Mouse (Mus musculus): ENCODE data around the gene Pik3cb. TPM values are rescaled to one million over a fixed set of nuclear protein-coding genes. Genes with fewer than 3 reads are reported as not detected.

The Pik3cb gene
- polyA plus RNA-seq, 1 experiment from 2014 or later, result 2.8 TPM

GRCm38 (mm10) chr9:99141171-99141570, 750 bp upstream of the Pik3cb start:
- Histone ChIP-seq H3K4me1 (replicated peaks) (peaks cover 19% of the 10 kb centered on the region), H3K9me3 (no peaks in the 10 kb centered on the region), H3K27me3 (ENCODE audit: insufficient read depth, poor library complexity, severe bottlenecking) (peaks cover 26% of the 10 kb centered on the region), H3K27ac (no peak overlapping the region), H3K36me3 (no peaks in the 10 kb centered on the region), H3K4me3 (peak overlapping the region; percentile 83)
- WGBS, result 43% methylated on average over 3 of the region's 3 CpGs
- DNase-seq (ENCODE audit: low spot score), result no peak

- DNase-seq (ENCODE audit: low spot score), result peak; percentile 64
- WGBS, result under 1% methylated on average over 77 of the region's 77 CpGs
Measured at GRCm38 (mm10) chr9:99139194-99140023, 1.0 kb downstream of the Pik3cb start.

GRCm38 (mm10) chr9:99137301-99137700, 3.1 kb downstream of the Pik3cb start:
- DNase-seq (ENCODE audit: low spot score), result no peak
- no peak overlapping the region for H3K27ac ChIP-seq
- no peaks in the 10 kb centered on the region for H3K9me3 ChIP-seq
- H3K27me3 ChIP-seq (ENCODE audit: insufficient read depth, poor library complexity, severe bottlenecking), result peaks cover 23% of the 10 kb centered on the region
- no peaks in the 10 kb centered on the region for H3K36me3 ChIP-seq
- peaks cover 19% of the 10 kb centered on the region for H3K4me1 ChIP-seq (replicated peaks)
- H3K4me3 ChIP-seq, result no peak overlapping the region
- WGBS, result 83% methylated on average over 5 of the region's 5 CpGs

More at GRCm38 (mm10) chr9:99139194-99140023, 1.0 kb downstream of the Pik3cb start:
- peak overlapping the region; percentile 83 for H3K4me3 ChIP-seq
- H3K36me3 ChIP-seq, result no peaks in the 10 kb centered on the region
- peaks cover 19% of the 10 kb centered on the region for H3K4me1 ChIP-seq (replicated peaks)
- peaks cover 26% of the 10 kb centered on the region for H3K27me3 ChIP-seq (ENCODE audit: insufficient read depth, poor library complexity, severe bottlenecking)
- H3K27ac ChIP-seq, result peak overlapping the region; percentile 95
- H3K9me3 ChIP-seq, result no peaks in the 10 kb centered on the region

GRCm38 (mm10) chr9:99131951-99132470, 8.4 kb downstream of the Pik3cb start:
- DNase-seq (ENCODE audit: low spot score), result no peak
- H3K4me1 ChIP-seq (replicated peaks), result peaks cover 5% of the 10 kb centered on the region; the same call in 1 of the 2 replicates
- H3K9me3 ChIP-seq, result no peaks in the 10 kb centered on the region
- H3K4me3 ChIP-seq, result no peak overlapping the region
- H3K36me3 ChIP-seq, result no peaks in the 10 kb centered on the region
- 44% methylated on average over 3 of the region's 3 CpGs for WGBS
- no peaks in the 10 kb centered on the region for H3K27me3 ChIP-seq (ENCODE audit: insufficient read depth, poor library complexity, severe bottlenecking)
- no peak overlapping the region for H3K27ac ChIP-seq

GRCm38 (mm10) chr9:99131119-99131518, 9.3 kb downstream of the Pik3cb start:
- 87% methylated on average over 4 of the region's 4 CpGs for WGBS
- H3K4me3 ChIP-seq, result no peak overlapping the region
- no peak overlapping the region for H3K27ac ChIP-seq
- no peak for DNase-seq (ENCODE audit: low spot score)
- no peaks in the 10 kb centered on the region for H3K9me3 ChIP-seq
- H3K27me3 ChIP-seq (ENCODE audit: insufficient read depth, poor library complexity, severe bottlenecking), result no peaks in the 10 kb centered on the region
- peaks cover 5% of the 10 kb centered on the region; the same call in 1 of the 2 replicates for H3K4me1 ChIP-seq (replicated peaks)
- H3K36me3 ChIP-seq, result no peaks in the 10 kb centered on the region

- Histone ChIP-seq H3K27ac (no peak overlapping the region), H3K9me3 (no peaks in the 10 kb centered on the region), H3K27me3 (ENCODE audit: insufficient read depth, poor library complexity, severe bottlenecking) (no peaks in the 10 kb centered on the region), H3K36me3 (no peaks in the 10 kb centered on the region), H3K4me1 (replicated peaks) (peaks cover 5% of the 10 kb centered on the region; the same call in 1 of the 2 replicates), H3K4me3 (no peak overlapping the region)
- DNase-seq (ENCODE audit: low spot score), result no peak
- WGBS, result 73% methylated on average over 7 of the region's 7 CpGs
Measured at GRCm38 (mm10) chr9:99127578-99127977, 12.8 kb downstream of the Pik3cb start.

GRCm38 (mm10) chr9:99122749-99123148, 17.7 kb downstream of the Pik3cb start:
- Histone ChIP-seq H3K4me1 (replicated peaks) (no peaks in the 10 kb centered on the region), H3K27ac (no peak overlapping the region), H3K9me3 (no peaks in the 10 kb centered on the region), H3K36me3 (peaks cover 6% of the 10 kb centered on the region; the same call in 1 of the 2 replicates), H3K27me3 (ENCODE audit: insufficient read depth, poor library complexity, severe bottlenecking) (no peaks in the 10 kb centered on the region), H3K4me3 (no peak overlapping the region)
- no peak for DNase-seq (ENCODE audit: low spot score)
- WGBS, result 86% methylated on average over 4 of the region's 4 CpGs

- H3K36me3 ChIP-seq, result no peaks in the 10 kb centered on the region
- no peaks in the 10 kb centered on the region for H3K27me3 ChIP-seq (ENCODE audit: insufficient read depth, poor library complexity, severe bottlenecking)
- no peak overlapping the region for H3K4me3 ChIP-seq
- H3K9me3 ChIP-seq, result no peaks in the 10 kb centered on the region
- 82% methylated on average over 12 of the region's 12 CpGs for WGBS
- H3K4me1 ChIP-seq (replicated peaks), result peaks cover 17% of the 10 kb centered on the region
- no peak overlapping the region for H3K27ac ChIP-seq
- DNase-seq (ENCODE audit: low spot score), result no peak
Measured at GRCm38 (mm10) chr9:99112409-99112808, 28.0 kb downstream of the Pik3cb start.

GRCm38 (mm10) chr9:99111085-99111484, 29.3 kb downstream of the Pik3cb start:
- Histone ChIP-seq H3K4me1 (replicated peaks) (peaks cover 17% of the 10 kb centered on the region), H3K36me3 (0 out of 2 replicates have a peak, but pooled peaks cover 3% of the 10 kb centered on the region), H3K9me3 (no peaks in the 10 kb centered on the region), H3K4me3 (no peak overlapping the region), H3K27ac (no peak overlapping the region), H3K27me3 (ENCODE audit: insufficient read depth, poor library complexity, severe bottlenecking) (no peaks in the 10 kb centered on the region)
- no peak for DNase-seq (ENCODE audit: low spot score)
- 73% methylated on average over 1 of the region's 1 CpGs for WGBS

GRCm38 (mm10) chr9:99110213-99110612, 30.2 kb downstream of the Pik3cb start:
- no peaks in the 10 kb centered on the region for H3K27me3 ChIP-seq (ENCODE audit: insufficient read depth, poor library complexity, severe bottlenecking)
- H3K36me3 ChIP-seq, result peaks cover 11% of the 10 kb centered on the region
- no peak overlapping the region for H3K27ac ChIP-seq
- 59% methylated on average over 5 of the region's 5 CpGs for WGBS
- DNase-seq (ENCODE audit: low spot score), result no peak
- H3K9me3 ChIP-seq, result 0 out of 2 replicates have a peak, but pooled peaks cover 4% of the 10 kb centered on the region
- no peak overlapping the region for H3K4me3 ChIP-seq
- H3K4me1 ChIP-seq (replicated peaks), result peaks cover 17% of the 10 kb centered on the region

- H3K9me3 ChIP-seq, result peaks cover 4% of the 10 kb centered on the region; the same call in 1 of the 2 replicates
- 85% methylated on average over 3 of the region's 3 CpGs for WGBS
- peaks cover 17% of the 10 kb centered on the region for H3K36me3 ChIP-seq
- H3K4me1 ChIP-seq (replicated peaks), result peaks cover 17% of the 10 kb centered on the region
- H3K27me3 ChIP-seq (ENCODE audit: insufficient read depth, poor library complexity, severe bottlenecking), result no peaks in the 10 kb centered on the region
- H3K27ac ChIP-seq, result no peak overlapping the region
- DNase-seq (ENCODE audit: low spot score), result no peak
- H3K4me3 ChIP-seq, result no peak overlapping the region
Measured at GRCm38 (mm10) chr9:99109585-99109984, 30.8 kb downstream of the Pik3cb start.

GRCm38 (mm10) chr9:99104449-99104848, 36.0 kb downstream of the Pik3cb start:
- no peak overlapping the region for H3K27ac ChIP-seq
- DNase-seq (ENCODE audit: low spot score), result no peak
- H3K36me3 ChIP-seq, result peaks cover 32% of the 10 kb centered on the region
- H3K4me1 ChIP-seq (replicated peaks), result no peaks in the 10 kb centered on the region
- no peaks in the 10 kb centered on the region for H3K27me3 ChIP-seq (ENCODE audit: insufficient read depth, poor library complexity, severe bottlenecking)
- WGBS, result 87% methylated on average over 2 of the region's 2 CpGs
- no peak overlapping the region for H3K4me3 ChIP-seq
- peaks cover 7% of the 10 kb centered on the region; the same call in 1 of the 2 replicates for H3K9me3 ChIP-seq

GRCm38 (mm10) chr9:99103865-99104264, 36.6 kb downstream of the Pik3cb start:
- no peaks in the 10 kb centered on the region for H3K27me3 ChIP-seq (ENCODE audit: insufficient read depth, poor library complexity, severe bottlenecking)
- peaks cover 4% of the 10 kb centered on the region for H3K4me1 ChIP-seq (replicated peaks)
- 87% methylated on average over 3 of the region's 3 CpGs for WGBS
- H3K27ac ChIP-seq, result no peak overlapping the region
- no peak for DNase-seq (ENCODE audit: low spot score)
- no peak overlapping the region for H3K4me3 ChIP-seq
- peaks cover 32% of the 10 kb centered on the region for H3K36me3 ChIP-seq
- peaks cover 7% of the 10 kb centered on the region; the same call in 1 of the 2 replicates for H3K9me3 ChIP-seq
